Mouse (Mus musculus) limb, embryonic 10.5 days (tissue): ENCODE data around the gene Amtn. TPM values are rescaled to one million over a fixed set of nuclear protein-coding genes. Genes with fewer than 3 reads are reported as not detected.

Experiments
- polyA plus RNA-seq: library from polyadenylated mRNA; unstranded; fragments of >200 nt; fragmentation: Nextera tagmentation; extraction: Ambion mirVana; gene quantifications from 2 replicates; pipeline ENCODE4 v1.2.1, GENCODE M21; 2016

Amtn gene
- polyA plus RNA-seq, 1 experiment from 2014 or later: not detected

Other genes starting within 250 kb of the Amtn start
- not detected in 2 replicates for gene Gm11115, start 222.0 kb upstream of the Amtn start, polyA plus RNA-seq
- not detected in 2 replicates for gene Gm7714, start 107.2 kb upstream of the Amtn start, polyA plus RNA-seq
- gene Prol1, start 58.8 kb upstream of the Amtn start, polyA plus RNA-seq: not detected in 2 replicates
- gene Ambn, start 79.9 kb downstream of the Amtn start, polyA plus RNA-seq: 0.10 and 0.38 TPM in 2 replicates
- 0.06 TPM in 1 of 2 replicates, not detected in the other for gene Enam, start 111.9 kb downstream of the Amtn start, polyA plus RNA-seq
- gene Jchain, start 151.8 kb downstream of the Amtn start, polyA plus RNA-seq: 0.14 TPM in 1 of 2 replicates, not detected in the other
- 80.2 and 84.7 TPM in 2 replicates for gene Utp3, start 178.4 kb downstream of the Amtn start, polyA plus RNA-seq
- 8.1 and 9.6 TPM in 2 replicates for gene Rufy3, start 188.9 kb downstream of the Amtn start, polyA plus RNA-seq